Mouse (Mus musculus) liver, postnatal 0 days (tissue): ENCODE data around the gene Sag.

Experiments used
- CTCF ChIP-seq: sonication (generic); IDR thresholded peaks from 2 replicates; pipeline ENCODE4 v1.5.1; 2016; ENCODE audit warnings: antibody characterized with exemption, low read depth
- EP300 ChIP-seq: IDR thresholded peaks from 2 replicates; pipeline ENCODE4 v1.6.1; 2016; ENCODE audit warnings: antibody characterized with exemption, low read depth, mild to moderate bottlenecking

- TF ChIP-seq EP300, result no peak
- TF ChIP-seq CTCF, result no peak
Observed at GRCm38 (mm10) chr1:87813155-87813554, 9.7 kb downstream of the Sag start.
